Mouse (Mus musculus) embryonic fibroblast, embryonic 13.5 days (primary cell): ENCODE results near the gene 1700029I15Rik. TPM values are rescaled to one million over a fixed set of nuclear protein-coding genes. Genes with fewer than 3 reads are reported as not detected.

Experiments used
- H3K27ac ChIP-seq: 2 replicates; pipeline ENCODE4 v1.5.1; 2012; ENCODE audit warnings: low read length, control low read depth, inconsistent platforms; ENCODE audit not compliant: insufficient read depth
- H3K4me1 ChIP-seq: 2 replicates; pipeline ENCODE4 v1.6.1; 2011; ENCODE audit warnings: low read length; ENCODE audit not compliant: control insufficient read depth, insufficient read depth
- H3K4me3 ChIP-seq: 2 replicates; pipeline ENCODE4 v1.5.1; 2011; ENCODE audit warnings: mild to moderate bottlenecking, control low read depth, low read length; ENCODE audit not compliant: insufficient read depth
- CTCF ChIP-seq: IDR thresholded peaks from 2 replicates; pipeline ENCODE4 v1.5.1; 2011; ENCODE audit warnings: mild to moderate bottlenecking, control low read depth, low read length, moderate library complexity, borderline replicate concordance; ENCODE audit not compliant: insufficient read depth
- POLR2A ChIP-seq: IDR thresholded peaks from 2 replicates; pipeline ENCODE4 v1.6.1; 2011; ENCODE audit warnings: low read depth, mild to moderate bottlenecking, control low read depth, low read length, moderate library complexity
- polyA plus RNA-seq: library from polyadenylated mRNA; stranded (reverse); fragments of >200 nt; gene quantifications from 2 replicates; pipeline ENCODE4 v1.2.4, GENCODE M21; 2011; ENCODE audit warnings: low read depth; ENCODE audit not compliant: missing spikeins, insufficient read length

1700029I15Rik gene
- 0.83 and 0.98 TPM in 2 replicates for polyA plus RNA-seq

GRCm38 (mm10) chr2:92381901-92382588, at the start of gene 1700029I15Rik:
1700029I15Rik (plus strand) TSS chr2:92382538.
- Histone ChIP-seq H3K27ac (no peak within 1 kb of the TSS), H3K4me3 (no peak within 1 kb of the TSS), H3K4me1 (no peaks in the 10 kb centered on the region)
- TF ChIP-seq CTCF (no peak), POLR2A (no peak)

GRCm38 (mm10) chr2:92342418-92342817, 39.9 kb upstream of the 1700029I15Rik start:
- TF ChIP-seq POLR2A (no peak), CTCF (no peak)
- H3K4me1 ChIP-seq: no peaks in the 10 kb centered on the region
- no peak overlapping the region for H3K4me3 ChIP-seq
- H3K27ac ChIP-seq: no peak overlapping the region

- Histone ChIP-seq H3K27ac (no peak overlapping the region), H3K4me1 (no peaks in the 10 kb centered on the region), H3K4me3 (no peak overlapping the region)
- TF ChIP-seq CTCF (no peak), POLR2A (no peak)
Measured at GRCm38 (mm10) chr2:92347191-92347590, 35.1 kb upstream of the 1700029I15Rik start.

GRCm38 (mm10) chr2:92349589-92350425, 32.5 kb upstream of the 1700029I15Rik start:
- Histone ChIP-seq H3K4me3 (no peak overlapping the region), H3K27ac (no peak overlapping the region), H3K4me1 (no peaks in the 10 kb centered on the region; the same call in 1 of the 2 replicates)
- TF ChIP-seq POLR2A: no peak
- no peak for TF ChIP-seq CTCF

- TF ChIP-seq POLR2A (no peak), CTCF (no peak)
- no peak overlapping the region for H3K4me3 ChIP-seq
- H3K27ac ChIP-seq: no peak overlapping the region
- H3K4me1 ChIP-seq: no peaks in the 10 kb centered on the region; the same call in 1 of the 2 replicates
Measured at GRCm38 (mm10) chr2:92350686-92351085, 31.7 kb upstream of the 1700029I15Rik start.

- TF ChIP-seq POLR2A: no peak
- TF ChIP-seq CTCF: no peak
- no peak overlapping the region for H3K27ac ChIP-seq
- H3K4me3 ChIP-seq: no peak overlapping the region
- H3K4me1 ChIP-seq: no peaks in the 10 kb centered on the region; the same call in 1 of the 2 replicates
Measured at GRCm38 (mm10) chr2:92353402-92353801, 28.9 kb upstream of the 1700029I15Rik start.

GRCm38 (mm10) chr2:92354224-92354623, 28.1 kb upstream of the 1700029I15Rik start:
- TF ChIP-seq POLR2A (no peak), CTCF (no peak)

GRCm38 (mm10) chr2:92359301-92359700, 23.0 kb upstream of the 1700029I15Rik start:
- TF ChIP-seq CTCF (no peak), POLR2A (no peak)
- H3K4me1 ChIP-seq: no peaks in the 10 kb centered on the region; the same call in 1 of the 2 replicates
- H3K27ac ChIP-seq: no peak overlapping the region

More at GRCm38 (mm10) chr2:92354224-92354623, 28.1 kb upstream of the 1700029I15Rik start:
- no peak overlapping the region for H3K4me3 ChIP-seq
- H3K27ac ChIP-seq: no peak overlapping the region
- H3K4me1 ChIP-seq: no peaks in the 10 kb centered on the region; the same call in 1 of the 2 replicates

GRCm38 (mm10) chr2:92360186-92360823, 22.0 kb upstream of the 1700029I15Rik start:
- no peaks in the 10 kb centered on the region for H3K4me1 ChIP-seq
- H3K4me3 ChIP-seq: no peak overlapping the region
- TF ChIP-seq POLR2A: no peak
- TF ChIP-seq CTCF: no peak
- H3K27ac ChIP-seq: no peak overlapping the region

More at GRCm38 (mm10) chr2:92359301-92359700, 23.0 kb upstream of the 1700029I15Rik start:
- no peak overlapping the region for H3K4me3 ChIP-seq

- H3K27ac ChIP-seq: no peak overlapping the region
- no peaks in the 10 kb centered on the region for H3K4me1 ChIP-seq
- H3K4me3 ChIP-seq: no peak overlapping the region
- TF ChIP-seq CTCF: no peak
- TF ChIP-seq POLR2A: no peak
Measured at GRCm38 (mm10) chr2:92360893-92361292, 21.4 kb upstream of the 1700029I15Rik start.
